Mouse (Mus musculus): ENCODE measurements at regions not wholly inside any gene's neighbourhood (a gene's known extent, or its start where the extent isn't known, plus 50 kb on each side); places are given as distances from the start of the nearest gene placed in this dataset.
A peak's percentile ranks its signal among the peaks of the same experiment; 100 is the strongest.

DNA sequence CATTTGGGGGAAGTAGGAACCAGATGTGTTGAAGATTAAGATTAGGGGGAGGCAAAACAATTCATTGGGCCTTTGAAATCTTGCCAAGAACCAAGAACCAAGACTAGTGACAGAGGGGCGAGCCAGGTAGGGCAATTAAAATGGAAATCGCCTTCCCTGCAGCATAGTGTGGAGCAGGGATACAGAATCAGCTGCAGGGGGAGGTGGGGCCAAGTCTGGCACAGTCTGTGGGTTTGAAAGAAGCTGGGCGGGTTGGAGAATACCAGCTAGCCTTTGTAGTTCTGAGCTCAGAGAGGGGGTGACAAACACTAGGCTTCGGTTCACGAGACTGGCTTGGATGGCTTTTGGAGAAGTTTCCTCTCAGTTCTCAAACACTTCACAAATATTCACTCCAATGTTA lies 414.3 kb upstream of the Ubash3b start:
- no peak for ATAC-seq (ENCODE audit: insufficient read depth, low FRiP score, low read depth)
- WGBS, result 53% methylated on average over 5 of the region's 5 CpGs
- Histone ChIP-seq H3K9ac (no peak overlapping the region), H3K27ac (no peak overlapping the region), H3K4me3 (replicated peaks) (no peak overlapping the region), H3K36me3 (no peaks in the 10 kb centered on the region), H3K4me1 (no peaks in the 10 kb centered on the region), H3K9me3 (no peaks in the 10 kb centered on the region), H3K4me2 (no peak overlapping the region), H3K27me3 (replicated peaks) (no peaks in the 10 kb centered on the region)

DNA sequence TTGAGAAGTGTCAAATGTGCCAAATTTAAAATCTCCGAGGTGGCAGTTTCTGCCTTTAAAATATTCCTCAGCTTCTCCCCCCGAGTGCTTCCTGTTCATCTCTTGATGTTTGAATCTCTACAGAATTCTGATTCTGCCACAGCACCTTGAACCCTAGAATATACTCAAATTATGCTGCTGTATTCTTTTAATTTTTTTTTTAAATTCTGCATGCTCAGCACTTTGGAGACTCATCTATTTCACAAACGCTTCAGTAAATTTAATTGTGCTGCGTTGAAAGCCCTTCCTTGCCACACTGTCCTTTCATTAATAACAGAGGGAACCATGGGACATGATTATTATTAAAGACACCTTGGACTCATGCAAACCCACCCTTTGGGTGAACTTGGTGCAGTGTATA lies 408.8 kb upstream of the Ubash3b start:
- no peak for ATAC-seq (ENCODE audit: insufficient read depth, low FRiP score, low read depth)
- Histone ChIP-seq H3K9me3 (no peaks in the 10 kb centered on the region), H3K36me3 (no peaks in the 10 kb centered on the region), H3K4me3 (replicated peaks) (no peak overlapping the region), H3K27me3 (replicated peaks) (no peaks in the 10 kb centered on the region), H3K9ac (no peak overlapping the region), H3K27ac (no peak overlapping the region), H3K4me2 (no peak overlapping the region), H3K4me1 (no peaks in the 10 kb centered on the region)
- 88% methylated on average over 4 of the region's 4 CpGs for WGBS

DNA sequence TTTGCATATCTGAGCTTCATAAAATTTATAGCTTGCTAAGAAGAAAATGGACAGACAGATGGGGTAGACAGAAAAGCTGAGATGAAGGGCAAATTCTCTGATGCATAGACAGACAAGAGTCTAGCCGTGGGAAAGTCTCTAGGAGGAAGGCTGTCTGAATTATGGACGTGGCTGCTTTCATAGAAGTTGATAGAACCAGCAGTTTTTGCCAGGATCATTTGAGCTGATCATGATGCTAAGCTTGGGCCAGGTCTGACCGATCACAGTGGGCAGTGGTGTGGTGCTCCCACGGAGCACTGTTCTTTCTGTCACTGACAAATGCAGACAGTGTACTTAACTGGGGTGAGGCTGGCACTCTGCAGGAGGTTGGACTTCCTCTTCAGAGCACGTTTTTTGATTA lies 405.0 kb upstream of the Ubash3b start:
- WGBS, result 66% methylated on average over 5 of the region's 5 CpGs
- Histone ChIP-seq H3K27me3 (replicated peaks) (no peaks in the 10 kb centered on the region), H3K36me3 (no peaks in the 10 kb centered on the region), H3K9ac (no peak overlapping the region), H3K9me3 (no peaks in the 10 kb centered on the region), H3K4me3 (replicated peaks) (no peak overlapping the region), H3K27ac (no peak overlapping the region), H3K4me1 (no peaks in the 10 kb centered on the region), H3K4me2 (no peak overlapping the region)
- no peak for ATAC-seq (ENCODE audit: insufficient read depth, low FRiP score, low read depth)

DNA sequence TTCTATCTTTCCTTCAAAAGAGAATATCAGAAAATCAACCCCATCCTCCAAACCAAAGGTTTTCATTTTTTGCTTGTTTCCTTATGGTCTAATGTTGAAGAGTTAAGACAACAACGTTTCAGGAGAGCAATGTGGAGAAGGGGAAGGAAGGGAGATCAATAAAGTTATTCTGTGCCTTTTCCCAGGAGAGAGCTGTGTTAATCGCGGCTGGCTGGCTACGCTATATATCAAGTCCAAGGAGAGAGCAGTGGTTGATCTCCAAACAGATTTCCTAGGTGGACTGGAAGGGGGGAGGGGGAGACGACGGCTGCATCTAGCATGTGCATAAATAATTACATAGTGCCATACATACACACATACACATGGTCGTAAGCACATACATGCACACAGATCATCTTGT lies 404.3 kb upstream of the Ubash3b start:
- WGBS, result 73% methylated on average over 7 of the region's 7 CpGs
- H3K4me3 ChIP-seq (replicated peaks), result no peak overlapping the region
- H3K9ac ChIP-seq, result no peak overlapping the region
- no peak overlapping the region for H3K4me2 ChIP-seq
- H3K9me3 ChIP-seq, result no peaks in the 10 kb centered on the region
- no peaks in the 10 kb centered on the region for H3K36me3 ChIP-seq
- no peak overlapping the region for H3K27ac ChIP-seq
- no peaks in the 10 kb centered on the region for H3K4me1 ChIP-seq
- ATAC-seq (ENCODE audit: insufficient read depth, low FRiP score, low read depth), result no peak
- no peaks in the 10 kb centered on the region for H3K27me3 ChIP-seq (replicated peaks)

DNA sequence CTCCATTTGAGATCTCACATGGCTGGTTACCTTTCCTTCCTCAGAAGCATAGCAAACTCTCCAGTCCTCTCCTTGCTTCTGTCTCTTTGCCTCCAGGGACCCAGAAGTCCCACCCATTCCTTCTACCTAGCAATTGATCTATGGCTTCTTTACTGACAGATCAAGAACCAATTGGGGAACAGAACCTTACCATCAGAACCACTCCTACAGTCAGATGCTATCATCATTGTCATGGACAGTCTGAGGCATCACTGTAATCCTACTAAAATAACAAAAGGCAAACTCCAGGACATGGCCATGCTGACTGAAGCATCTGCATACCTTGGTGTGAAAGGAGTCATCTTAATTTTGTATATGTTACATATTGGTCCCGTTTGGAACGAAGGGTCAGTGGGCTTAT lies 401.9 kb upstream of the Ubash3b start:
- Histone ChIP-seq H3K9me3 (no peaks in the 10 kb centered on the region), H3K4me3 (replicated peaks) (no peak overlapping the region), H3K36me3 (no peaks in the 10 kb centered on the region), H3K4me1 (no peaks in the 10 kb centered on the region), H3K4me2 (no peak overlapping the region), H3K27ac (no peak overlapping the region), H3K27me3 (replicated peaks) (no peaks in the 10 kb centered on the region), H3K9ac (no peak overlapping the region)
- 80% methylated on average over 2 of the region's 2 CpGs for WGBS
- ATAC-seq (ENCODE audit: insufficient read depth, low FRiP score, low read depth), result no peak

DNA sequence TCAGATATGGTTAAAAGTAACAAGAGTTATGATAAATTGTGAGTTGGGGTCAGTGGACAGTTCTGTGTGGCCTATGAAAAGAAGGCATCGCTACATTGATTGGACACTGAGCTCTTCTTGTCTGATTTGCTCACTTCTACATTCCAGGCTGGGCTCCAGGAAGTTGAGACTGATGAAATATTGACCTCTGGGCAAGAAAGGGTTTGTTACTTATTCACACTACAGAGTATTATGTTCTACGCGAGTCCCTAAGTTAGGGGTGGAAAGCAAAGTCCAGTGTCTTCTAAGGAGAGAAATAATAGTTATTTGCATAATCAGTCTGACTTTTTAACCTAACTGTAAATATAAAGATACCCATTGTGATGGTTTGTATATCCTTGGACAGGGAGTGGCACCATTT lies 397.0 kb upstream of the Ubash3b start:
- 93% methylated on average over 3 of the region's 3 CpGs for WGBS
- Histone ChIP-seq H3K9me3 (no peaks in the 10 kb centered on the region), H3K9ac (no peak overlapping the region), H3K27me3 (replicated peaks) (no peaks in the 10 kb centered on the region), H3K36me3 (no peaks in the 10 kb centered on the region), H3K4me1 (no peaks in the 10 kb centered on the region), H3K4me3 (replicated peaks) (no peak overlapping the region), H3K27ac (no peak overlapping the region), H3K4me2 (no peak overlapping the region)
- no peak for ATAC-seq (ENCODE audit: insufficient read depth, low FRiP score, low read depth)

DNA sequence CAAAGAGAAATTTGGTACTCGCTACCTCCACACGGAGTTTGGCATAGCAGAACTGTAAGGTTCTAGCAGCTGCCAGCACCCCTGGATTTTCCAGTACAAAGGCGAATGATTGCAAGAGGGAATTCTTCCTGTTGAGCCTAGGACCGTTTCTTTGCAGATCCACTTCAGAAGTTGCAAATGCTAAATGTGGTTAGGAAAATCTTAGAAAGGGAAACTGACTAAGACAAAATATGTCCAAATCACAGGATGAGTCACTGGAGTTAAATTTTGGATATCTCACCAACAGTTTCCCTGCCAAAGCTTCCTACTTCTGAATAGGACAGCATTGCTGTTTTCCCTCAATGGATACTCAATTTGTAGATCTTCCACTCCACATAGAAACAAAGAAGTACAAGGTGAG lies 395.4 kb upstream of the Ubash3b start:
- 88% methylated on average over 4 of the region's 4 CpGs for WGBS
- Histone ChIP-seq H3K4me2 (no peak overlapping the region), H3K9me3 (no peaks in the 10 kb centered on the region), H3K9ac (no peak overlapping the region), H3K36me3 (no peaks in the 10 kb centered on the region), H3K4me3 (replicated peaks) (no peak overlapping the region), H3K27me3 (replicated peaks) (no peaks in the 10 kb centered on the region), H3K27ac (no peak overlapping the region), H3K4me1 (no peaks in the 10 kb centered on the region)
- ATAC-seq (ENCODE audit: insufficient read depth, low FRiP score, low read depth), result no peak

DNA sequence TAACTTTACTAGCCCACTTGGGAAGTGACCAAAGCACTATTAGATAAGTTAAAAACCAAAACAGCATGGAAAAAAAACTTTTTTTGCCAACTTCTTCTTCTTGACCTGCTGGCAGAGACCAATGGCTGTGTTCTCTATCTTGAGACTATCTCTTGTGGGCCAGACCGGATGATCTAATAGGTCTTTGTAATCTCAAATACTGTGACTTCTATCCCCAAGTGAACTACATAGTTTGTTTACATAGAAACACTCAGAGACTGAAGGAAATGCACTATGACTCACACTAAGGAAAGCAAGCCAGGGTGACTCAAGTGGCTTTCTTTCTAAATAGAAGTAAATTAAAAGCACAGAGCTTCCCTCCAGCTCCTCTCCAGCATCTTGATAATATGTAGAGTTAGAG lies 384.3 kb upstream of the Ubash3b start:
- Histone ChIP-seq H3K9ac (no peak overlapping the region), H3K4me1 (no peaks in the 10 kb centered on the region), H3K27ac (no peak overlapping the region), H3K36me3 (no peaks in the 10 kb centered on the region), H3K4me3 (replicated peaks) (no peak overlapping the region), H3K4me2 (no peak overlapping the region), H3K9me3 (no peaks in the 10 kb centered on the region), H3K27me3 (replicated peaks) (no peaks in the 10 kb centered on the region)
- 46% methylated on average over 1 of the region's 1 CpGs for WGBS
- ATAC-seq (ENCODE audit: insufficient read depth, low FRiP score, low read depth), result no peak

DNA sequence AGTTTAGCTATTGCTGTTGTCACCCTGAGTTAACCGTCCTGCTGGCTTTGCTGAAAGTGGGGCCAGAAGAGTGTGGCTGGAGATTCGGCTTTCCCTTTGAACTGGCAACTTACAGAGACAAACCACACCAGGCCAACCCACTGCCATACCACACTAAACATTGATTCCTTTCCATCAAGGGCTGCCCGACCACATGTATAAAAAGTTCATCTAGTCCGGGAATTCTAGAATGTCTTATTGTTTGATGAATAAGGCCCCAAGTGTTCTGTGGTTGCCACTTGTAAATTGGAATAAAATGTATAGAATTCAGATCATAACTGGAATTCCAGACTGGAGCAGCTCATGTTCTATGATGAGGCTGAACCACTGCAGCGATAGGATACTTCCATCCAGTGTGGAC lies 381.0 kb upstream of the Ubash3b start:
- Histone ChIP-seq H3K4me3 (replicated peaks) (no peak overlapping the region), H3K9me3 (no peaks in the 10 kb centered on the region), H3K27me3 (replicated peaks) (no peaks in the 10 kb centered on the region), H3K27ac (no peak overlapping the region), H3K4me2 (no peak overlapping the region), H3K4me1 (no peaks in the 10 kb centered on the region), H3K9ac (no peak overlapping the region), H3K36me3 (no peaks in the 10 kb centered on the region)
- ATAC-seq (ENCODE audit: insufficient read depth, low FRiP score, low read depth), result no peak
- WGBS, result 65% methylated on average over 5 of the region's 5 CpGs

DNA sequence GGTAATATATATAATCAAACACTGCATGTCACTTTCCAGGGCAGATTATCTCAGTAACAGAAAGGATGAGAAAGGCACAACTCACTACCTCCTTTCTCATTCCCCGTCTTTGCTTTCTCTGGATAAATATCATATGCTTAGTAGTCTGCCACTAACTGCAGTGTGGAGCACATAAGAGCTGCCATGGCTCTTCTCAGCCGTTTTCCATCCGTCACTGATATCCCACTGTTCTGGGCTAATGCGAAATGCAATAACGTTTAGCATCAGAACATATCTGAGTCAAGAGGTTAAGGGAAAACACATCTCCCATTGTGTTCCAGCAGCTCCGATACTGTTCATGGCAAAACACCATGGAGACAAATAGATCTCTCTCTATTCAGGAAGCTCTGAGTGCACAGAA lies 379.8 kb upstream of the Ubash3b start:
- Histone ChIP-seq H3K9me3 (no peaks in the 10 kb centered on the region), H3K9ac (no peak overlapping the region), H3K27ac (no peak overlapping the region), H3K4me1 (no peaks in the 10 kb centered on the region), H3K4me3 (replicated peaks) (no peak overlapping the region), H3K4me2 (no peak overlapping the region), H3K27me3 (replicated peaks) (no peaks in the 10 kb centered on the region), H3K36me3 (no peaks in the 10 kb centered on the region)
- WGBS, result 67% methylated on average over 6 of the region's 6 CpGs
- no peak for ATAC-seq (ENCODE audit: insufficient read depth, low FRiP score, low read depth)

DNA sequence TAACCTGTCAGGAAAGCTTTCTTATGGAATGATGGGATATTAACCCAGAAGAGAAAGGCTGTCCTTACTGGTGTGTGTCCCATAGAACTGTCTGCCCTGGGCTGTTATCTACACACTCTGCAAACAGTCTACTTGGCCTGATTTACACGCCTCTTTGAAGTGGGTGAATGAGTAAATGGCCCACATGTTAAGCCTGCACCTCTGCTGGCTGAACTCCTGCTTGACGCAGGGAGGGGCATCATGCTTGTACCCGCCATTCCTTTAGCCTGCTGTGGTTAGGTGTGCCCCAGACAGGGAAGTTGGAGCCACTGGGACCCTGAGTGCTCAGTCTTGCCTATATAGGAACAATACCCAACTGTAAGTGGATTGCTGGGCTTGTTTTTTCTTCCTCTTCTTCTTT lies 371.3 kb upstream of the Ubash3b start:
- WGBS, result 59% methylated on average over 3 of the region's 3 CpGs
- peak; percentile 66; the same call in 1 of the 2 replicates for ATAC-seq (ENCODE audit: insufficient read depth, low FRiP score, low read depth)

DNA sequence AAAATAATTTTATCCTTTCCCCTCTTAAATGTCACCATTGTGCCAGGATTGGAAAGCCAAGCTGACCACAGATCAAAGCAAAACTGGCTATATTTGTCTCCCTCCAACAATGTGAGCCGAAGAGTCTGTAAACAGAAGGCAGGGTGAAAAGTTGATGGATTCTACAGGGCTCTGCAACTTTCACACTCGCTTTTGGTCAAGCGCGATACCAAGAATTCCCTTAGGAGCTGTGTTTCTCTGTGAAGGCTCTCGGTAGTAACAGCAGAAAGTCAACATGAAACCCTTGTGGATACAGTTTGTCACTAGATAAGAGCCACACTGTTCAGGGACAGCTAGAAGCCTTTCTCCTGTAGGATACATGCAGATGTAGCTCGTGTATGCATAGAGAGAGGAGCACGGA lies 370.8 kb upstream of the Ubash3b start:
- no peaks in the 10 kb centered on the region for H3K9me3 ChIP-seq
- no peak overlapping the region for H3K9ac ChIP-seq
- H3K27me3 ChIP-seq (replicated peaks), result no peaks in the 10 kb centered on the region
- H3K4me3 ChIP-seq (replicated peaks), result no peak overlapping the region
- no peak for ATAC-seq (ENCODE audit: insufficient read depth, low FRiP score, low read depth)
- 0 out of 2 replicates have a peak overlapping the region, but pooled peaks have one; percentile 26 for H3K27ac ChIP-seq
- H3K36me3 ChIP-seq, result no peaks in the 10 kb centered on the region
- 0 out of 2 replicates have a peak, but pooled peaks cover 3% of the 10 kb centered on the region for H3K4me1 ChIP-seq
- H3K4me2 ChIP-seq, result peak overlapping the region; percentile 22
- 46% methylated on average over 7 of the region's 7 CpGs for WGBS

More for the DNA sequence above, 371.3 kb upstream of the Ubash3b start:
- H3K9me3 ChIP-seq, result no peaks in the 10 kb centered on the region
- H3K4me3 ChIP-seq (replicated peaks), result no peak overlapping the region
- H3K27ac ChIP-seq, result 0 out of 2 replicates have a peak overlapping the region, but pooled peaks have one; percentile 26
- H3K27me3 ChIP-seq (replicated peaks), result no peaks in the 10 kb centered on the region
- H3K36me3 ChIP-seq, result no peaks in the 10 kb centered on the region
- 0 out of 2 replicates have a peak, but pooled peaks cover 3% of the 10 kb centered on the region for H3K4me1 ChIP-seq
- H3K9ac ChIP-seq, result no peak overlapping the region
- H3K4me2 ChIP-seq, result peak overlapping the region; percentile 22

DNA sequence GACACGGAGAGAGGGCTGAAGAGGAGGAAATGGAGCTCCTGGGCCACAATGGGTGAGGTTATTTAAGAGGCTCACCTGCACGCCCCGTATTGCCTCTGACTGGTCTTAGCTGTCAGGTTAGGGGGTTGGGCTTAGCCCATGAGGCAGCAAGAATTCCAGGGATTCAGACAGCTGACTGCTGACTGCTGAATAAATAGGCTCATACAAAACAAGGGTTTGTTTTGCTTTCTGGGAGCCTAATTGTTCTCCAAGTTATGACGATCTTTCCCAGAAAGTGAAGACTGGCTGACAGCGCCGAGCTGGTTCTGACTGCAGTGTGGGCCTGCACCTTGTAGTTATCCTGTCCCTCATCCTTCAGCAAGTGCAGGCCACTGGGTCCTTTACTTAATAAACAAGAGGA lies 370.1 kb upstream of the Ubash3b start:
- Histone ChIP-seq H3K4me2 (no peak overlapping the region), H3K4me3 (replicated peaks) (no peak overlapping the region), H3K27me3 (replicated peaks) (no peaks in the 10 kb centered on the region), H3K27ac (no peak overlapping the region), H3K4me1 (0 out of 2 replicates have a peak, but pooled peaks cover 3% of the 10 kb centered on the region), H3K9me3 (no peaks in the 10 kb centered on the region), H3K36me3 (no peaks in the 10 kb centered on the region), H3K9ac (no peak overlapping the region)
- WGBS, result 52% methylated on average over 6 of the region's 6 CpGs
- ATAC-seq (ENCODE audit: insufficient read depth, low FRiP score, low read depth), result no peak

All from stomach, embryonic 15.5 days (tissue).